Mouse (Mus musculus) midbrain, embryonic 13.5 days (tissue): ENCODE measurements at regions not wholly inside any gene's neighbourhood (a gene's known extent, or its start where the extent isn't known, plus 50 kb on each side); places are given as distances from the start of the nearest gene placed in this dataset.

Experiments used
- ATAC-seq: fragments of 200-750 bp; cut with Nextera tagmentation; 2 replicates; pipeline ENCODE4 v1.8.0; 2017; ENCODE audit warnings: mild to moderate bottlenecking, moderate TSS enrichment, moderate library complexity
- H3K27ac ChIP-seq: fragments of 300-500 bp; sonication (generic); 2 replicates; pipeline ENCODE4 v1.5.1; 2015; ENCODE audit warnings: inconsistent platforms, mild to moderate bottlenecking, moderate library complexity
- H3K27me3 ChIP-seq: fragments of 300-500 bp; sonication (generic); 2 replicates; pipeline ENCODE4 v1.6.1; 2015; ENCODE audit warnings: mild to moderate bottlenecking, inconsistent platforms
- H3K36me3 ChIP-seq: fragments of 300-500 bp; sonication (generic); 2 replicates; pipeline ENCODE4 v1.6.1; 2015; ENCODE audit warnings: mild to moderate bottlenecking, inconsistent platforms
- H3K4me1 ChIP-seq: fragments of 300-500 bp; sonication (generic); replicated peaks from 2 replicates; pipeline ENCODE4 v1.6.1; 2015; ENCODE audit warnings: inconsistent platforms
- H3K4me2 ChIP-seq: fragments of 300-500 bp; sonication (generic); replicated peaks from 2 replicates; pipeline ENCODE4 v1.6.1; 2015; ENCODE audit warnings: moderate library complexity, mild to moderate bottlenecking, inconsistent platforms
- H3K4me3 ChIP-seq: fragments of 300-500 bp; sonication (generic); replicated peaks from 2 replicates; pipeline ENCODE4 v1.5.1; 2015; ENCODE audit warnings: mild to moderate bottlenecking, inconsistent platforms
- H3K9ac ChIP-seq: fragments of 300-500 bp; sonication (generic); replicated peaks from 2 replicates; pipeline ENCODE4 v1.6.1; 2015; ENCODE audit warnings: mild to moderate bottlenecking, inconsistent platforms
- H3K9me3 ChIP-seq: fragments of 300-500 bp; sonication (generic); 2 replicates; pipeline ENCODE4 v1.6.1; 2016; ENCODE audit warnings: mild to moderate bottlenecking, inconsistent platforms
- WGBS: fragments of 180-500 bp; shearing (Covaris S2); methylation state at CpG from one replicate; pipeline ENCODE4 v1.1.7; 2015; 5-methylcytosine and 5-hydroxymethylcytosine counted together

- no peak overlapping the region for H3K9ac ChIP-seq
- H3K9me3 ChIP-seq = peaks cover 2% of the 10 kb centered on the region; the same call in 1 of the 2 replicates
- no peak for ATAC-seq
- H3K4me3 ChIP-seq = no peak overlapping the region
- 86% methylated on average over 4 of the region's 4 CpGs for WGBS
- no peaks in the 10 kb centered on the region for H3K27me3 ChIP-seq
- H3K27ac ChIP-seq = no peak overlapping the region
- no peak overlapping the region for H3K4me2 ChIP-seq
- H3K4me1 ChIP-seq = peaks cover 6% of the 10 kb centered on the region; the same call in 1 of the 2 replicates
- H3K36me3 ChIP-seq = no peaks in the 10 kb centered on the region
These were observed 216.1 kb upstream of the Stt3b start for GRCm38 (mm10) chr9:115526322-115526721.

GRCm38 (mm10) chr9:115526981-115527380, 216.8 kb upstream of the Stt3b start:
- Histone ChIP-seq H3K4me2 (no peak overlapping the region), H3K4me3 (no peak overlapping the region), H3K4me1 (peaks cover 6% of the 10 kb centered on the region; the same call in 1 of the 2 replicates), H3K27me3 (no peaks in the 10 kb centered on the region), H3K27ac (no peak overlapping the region), H3K9ac (no peak overlapping the region), H3K36me3 (no peaks in the 10 kb centered on the region), H3K9me3 (no peaks in the 10 kb centered on the region)
- no peak for ATAC-seq
- WGBS = 97% methylated on average over 6 of the region's 6 CpGs

GRCm38 (mm10) chr9:115534198-115534597, 224.0 kb upstream of the Stt3b start:
- 55% methylated on average over 3 of the region's 3 CpGs for WGBS
- Histone ChIP-seq H3K9ac (no peak overlapping the region), H3K27ac (no peak overlapping the region), H3K36me3 (no peaks in the 10 kb centered on the region), H3K4me3 (no peak overlapping the region), H3K4me2 (no peak overlapping the region), H3K27me3 (no peaks in the 10 kb centered on the region), H3K4me1 (no peaks in the 10 kb centered on the region), H3K9me3 (no peaks in the 10 kb centered on the region)
- no peak for ATAC-seq

GRCm38 (mm10) chr9:115543665-115544064, 233.4 kb upstream of the Stt3b start:
- 86% methylated on average over 9 of the region's 9 CpGs for WGBS
- Histone ChIP-seq H3K27me3 (no peaks in the 10 kb centered on the region), H3K27ac (no peak overlapping the region), H3K36me3 (no peaks in the 10 kb centered on the region), H3K4me3 (no peak overlapping the region), H3K4me2 (no peak overlapping the region), H3K9me3 (no peaks in the 10 kb centered on the region), H3K9ac (no peak overlapping the region), H3K4me1 (0 out of 2 replicates have a peak, but pooled peaks cover 8% of the 10 kb centered on the region)
- ATAC-seq = no peak

- 92% methylated on average over 4 of the region's 4 CpGs for WGBS
- 0 out of 2 replicates have a peak, but pooled peaks cover 8% of the 10 kb centered on the region for H3K4me1 ChIP-seq
- H3K4me3 ChIP-seq = no peak overlapping the region
- no peak overlapping the region for H3K4me2 ChIP-seq
- no peak for ATAC-seq
- H3K9me3 ChIP-seq = no peaks in the 10 kb centered on the region
- no peaks in the 10 kb centered on the region for H3K27me3 ChIP-seq
- H3K9ac ChIP-seq = no peak overlapping the region
- H3K27ac ChIP-seq = no peak overlapping the region
- no peaks in the 10 kb centered on the region for H3K36me3 ChIP-seq
These were observed 235.0 kb upstream of the Stt3b start for GRCm38 (mm10) chr9:115545178-115545577.

GRCm38 (mm10) chr9:115545792-115546191, 235.6 kb upstream of the Stt3b start:
- no peaks in the 10 kb centered on the region for H3K9me3 ChIP-seq
- ATAC-seq = no peak
- H3K4me1 ChIP-seq = 0 out of 2 replicates have a peak, but pooled peaks cover 8% of the 10 kb centered on the region
- H3K36me3 ChIP-seq = no peaks in the 10 kb centered on the region
- no peak overlapping the region for H3K4me3 ChIP-seq
- no peak overlapping the region for H3K9ac ChIP-seq
- 34% methylated on average over 2 of the region's 2 CpGs for WGBS
- H3K27me3 ChIP-seq = no peaks in the 10 kb centered on the region
- H3K4me2 ChIP-seq = no peak overlapping the region
- no peak overlapping the region for H3K27ac ChIP-seq

- Histone ChIP-seq H3K4me1 (0 out of 2 replicates have a peak, but pooled peaks cover 8% of the 10 kb centered on the region), H3K27ac (no peak overlapping the region), H3K4me2 (no peak overlapping the region), H3K4me3 (no peak overlapping the region), H3K36me3 (no peaks in the 10 kb centered on the region), H3K9me3 (no peaks in the 10 kb centered on the region), H3K27me3 (no peaks in the 10 kb centered on the region), H3K9ac (no peak overlapping the region)
- 73% methylated on average over 8 of the region's 8 CpGs for WGBS
- no peak for ATAC-seq
These were observed 237.6 kb upstream of the Stt3b start for GRCm38 (mm10) chr9:115547625-115548325.

- ATAC-seq = no peak
- H3K27me3 ChIP-seq = no peaks in the 10 kb centered on the region
- no peaks in the 10 kb centered on the region for H3K36me3 ChIP-seq
- H3K27ac ChIP-seq = no peak overlapping the region
- 0 out of 2 replicates have a peak, but pooled peaks cover 8% of the 10 kb centered on the region for H3K4me1 ChIP-seq
- no peaks in the 10 kb centered on the region for H3K9me3 ChIP-seq
- WGBS = 54% methylated on average over 8 of the region's 8 CpGs
- H3K9ac ChIP-seq = no peak overlapping the region
- no peak overlapping the region for H3K4me2 ChIP-seq
- H3K4me3 ChIP-seq = no peak overlapping the region
These were observed 238.6 kb upstream of the Stt3b start for GRCm38 (mm10) chr9:115548722-115549349.

GRCm38 (mm10) chr9:115551080-115551479, 240.9 kb upstream of the Stt3b start:
- H3K4me2 ChIP-seq = no peak overlapping the region
- 91% methylated on average over 11 of the region's 11 CpGs for WGBS
- H3K9me3 ChIP-seq = no peaks in the 10 kb centered on the region
- no peak for ATAC-seq
- H3K27ac ChIP-seq = no peak overlapping the region
- H3K9ac ChIP-seq = no peak overlapping the region
- H3K4me1 ChIP-seq = 0 out of 2 replicates have a peak, but pooled peaks cover 8% of the 10 kb centered on the region
- H3K36me3 ChIP-seq = no peaks in the 10 kb centered on the region
- H3K27me3 ChIP-seq = no peaks in the 10 kb centered on the region
- H3K4me3 ChIP-seq = no peak overlapping the region

- Histone ChIP-seq H3K9ac (no peak overlapping the region), H3K4me1 (0 out of 2 replicates have a peak, but pooled peaks cover 8% of the 10 kb centered on the region), H3K4me3 (no peak overlapping the region), H3K27me3 (no peaks in the 10 kb centered on the region), H3K4me2 (no peak overlapping the region), H3K27ac (no peak overlapping the region), H3K36me3 (no peaks in the 10 kb centered on the region), H3K9me3 (no peaks in the 10 kb centered on the region)
- WGBS = 91% methylated on average over 4 of the region's 4 CpGs
- ATAC-seq = no peak
These were observed 241.3 kb upstream of the Stt3b start for GRCm38 (mm10) chr9:115551501-115551900.

- no peak for ATAC-seq
- Histone ChIP-seq H3K9ac (no peak overlapping the region), H3K4me3 (no peak overlapping the region), H3K4me2 (no peak overlapping the region), H3K9me3 (no peaks in the 10 kb centered on the region), H3K27ac (no peak overlapping the region), H3K36me3 (no peaks in the 10 kb centered on the region), H3K27me3 (no peaks in the 10 kb centered on the region), H3K4me1 (peaks cover 4% of the 10 kb centered on the region)
- WGBS = 96% methylated on average over 7 of the region's 7 CpGs
These were observed 247.9 kb upstream of the Stt3b start for GRCm38 (mm10) chr9:115558131-115558530.

- Histone ChIP-seq H3K4me3 (no peak overlapping the region), H3K9ac (no peak overlapping the region), H3K4me2 (no peak overlapping the region), H3K27ac (no peak overlapping the region), H3K4me1 (peaks cover 6% of the 10 kb centered on the region), H3K36me3 (no peaks in the 10 kb centered on the region), H3K9me3 (no peaks in the 10 kb centered on the region), H3K27me3 (no peaks in the 10 kb centered on the region)
- ATAC-seq = no peak
- WGBS = 93% methylated on average over 5 of the region's 5 CpGs
These were observed 249.3 kb upstream of the Stt3b start for GRCm38 (mm10) chr9:115559521-115559920.
